Mouse (Mus musculus) kidney, adult 18-20 months (tissue): Measurements from ENCODE around the gene Ddx47.

Source experiments
- DNase-seq: peaks from one replicate; pipeline ENCODE4 v3.0.0; 2021

Gene Ddx47

DNA sequence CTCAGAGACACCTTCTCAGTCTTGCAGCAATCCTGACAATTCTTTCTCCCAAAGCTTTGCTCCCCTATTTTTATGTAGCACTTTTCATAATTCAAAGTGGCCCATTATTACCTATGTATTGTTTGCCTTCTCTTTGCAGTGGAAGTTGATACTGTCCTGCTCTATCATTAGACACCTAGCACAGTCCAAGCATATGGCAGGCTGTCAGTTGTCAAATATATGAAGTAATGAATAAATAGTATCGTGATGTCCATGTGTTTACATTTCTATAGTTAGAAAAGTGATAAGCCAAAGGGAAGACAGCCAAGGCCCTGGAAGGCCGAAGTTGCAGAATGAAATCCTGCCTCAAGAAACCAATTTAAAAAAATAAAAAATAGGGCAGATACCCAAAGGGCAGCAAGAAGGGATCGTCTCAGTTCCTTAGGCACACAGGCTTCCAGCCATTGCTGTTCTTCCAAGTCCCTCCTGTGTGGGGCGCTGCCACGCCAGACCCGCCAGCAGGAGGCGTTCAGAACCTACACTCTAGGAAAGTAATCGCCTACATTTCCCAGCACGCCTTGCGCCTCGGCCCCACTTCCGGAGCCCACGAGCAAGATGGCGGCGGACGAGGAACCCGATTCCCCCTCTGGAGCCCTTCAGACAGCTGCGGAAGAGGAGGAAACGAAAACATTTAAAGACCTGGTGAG lies at the start of gene Ddx47:
TSS of gene Ddx47 (plus strand) at position 565 of the 686 bp plus-strand sequence.
- peak; percentile 96 for DNase-seq

GRCm38 (mm10) chr6:134961858-134962517 lies 49.4 kb upstream of the Ddx47 start:
- DNase-seq = no peak

GRCm38 (mm10) chr6:134962518-134962893 lies 48.9 kb upstream of the Ddx47 start:
- DNase-seq = no peak

GRCm38 (mm10) chr6:134963910-134964309 lies 47.5 kb upstream of the Ddx47 start:
- DNase-seq = no peak

GRCm38 (mm10) chr6:134966681-134967080 lies 44.7 kb upstream of the Ddx47 start:
- DNase-seq = no peak

- DNase-seq = no peak
Measured at GRCm38 (mm10) chr6:134968326-134968725, 43.1 kb upstream of the Ddx47 start.

- no peak for DNase-seq
Measured at GRCm38 (mm10) chr6:134969498-134969897, 41.9 kb upstream of the Ddx47 start.

DNA sequence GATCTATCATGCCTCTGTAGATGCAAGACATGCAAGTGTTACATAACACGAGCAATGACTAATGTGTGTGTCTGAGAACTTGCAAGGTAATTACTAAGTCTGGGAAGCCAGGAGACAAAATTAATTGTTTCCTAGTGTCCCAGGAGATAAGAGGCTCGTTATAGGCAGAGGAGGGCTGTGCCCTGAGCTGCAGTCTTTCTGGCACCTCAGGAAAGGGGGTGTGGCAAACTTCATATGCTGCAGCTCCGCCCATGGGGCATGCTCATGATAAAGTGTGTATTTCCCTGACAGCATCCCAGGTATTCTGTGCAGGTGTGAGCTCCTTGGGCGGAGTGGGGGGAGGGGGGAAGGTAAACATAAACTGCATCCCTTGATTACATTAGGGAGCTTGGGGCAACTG lies 39.3 kb upstream of the Ddx47 start:
- DNase-seq = no peak

DNA sequence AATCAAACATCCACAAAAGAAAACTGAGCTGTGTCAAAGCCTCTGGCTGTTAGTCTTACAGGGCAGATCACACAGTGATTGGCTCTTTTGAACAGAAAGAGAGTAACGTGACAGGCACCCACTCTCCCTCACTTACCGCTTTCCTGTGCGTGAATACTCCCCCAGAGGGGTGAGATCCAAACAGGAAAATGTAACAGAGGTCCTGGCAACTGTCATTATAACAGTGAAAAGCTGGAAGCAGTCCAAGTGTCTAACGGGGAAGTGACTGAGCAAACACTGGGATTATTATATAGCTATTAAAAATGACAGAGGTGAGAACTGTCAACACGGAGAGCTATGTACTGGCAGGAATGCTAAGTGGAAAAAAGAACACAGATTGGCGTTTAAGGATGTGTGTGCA lies 34.8 kb upstream of the Ddx47 start:
- DNase-seq = no peak

- DNase-seq = peak; percentile 34
Measured at GRCm38 (mm10) chr6:134981231-134982062, 30.0 kb upstream of the Ddx47 start, which contains the start of gene Apold1. Gene Apold1 (plus strand): TSS chr6:134981718.

DNA sequence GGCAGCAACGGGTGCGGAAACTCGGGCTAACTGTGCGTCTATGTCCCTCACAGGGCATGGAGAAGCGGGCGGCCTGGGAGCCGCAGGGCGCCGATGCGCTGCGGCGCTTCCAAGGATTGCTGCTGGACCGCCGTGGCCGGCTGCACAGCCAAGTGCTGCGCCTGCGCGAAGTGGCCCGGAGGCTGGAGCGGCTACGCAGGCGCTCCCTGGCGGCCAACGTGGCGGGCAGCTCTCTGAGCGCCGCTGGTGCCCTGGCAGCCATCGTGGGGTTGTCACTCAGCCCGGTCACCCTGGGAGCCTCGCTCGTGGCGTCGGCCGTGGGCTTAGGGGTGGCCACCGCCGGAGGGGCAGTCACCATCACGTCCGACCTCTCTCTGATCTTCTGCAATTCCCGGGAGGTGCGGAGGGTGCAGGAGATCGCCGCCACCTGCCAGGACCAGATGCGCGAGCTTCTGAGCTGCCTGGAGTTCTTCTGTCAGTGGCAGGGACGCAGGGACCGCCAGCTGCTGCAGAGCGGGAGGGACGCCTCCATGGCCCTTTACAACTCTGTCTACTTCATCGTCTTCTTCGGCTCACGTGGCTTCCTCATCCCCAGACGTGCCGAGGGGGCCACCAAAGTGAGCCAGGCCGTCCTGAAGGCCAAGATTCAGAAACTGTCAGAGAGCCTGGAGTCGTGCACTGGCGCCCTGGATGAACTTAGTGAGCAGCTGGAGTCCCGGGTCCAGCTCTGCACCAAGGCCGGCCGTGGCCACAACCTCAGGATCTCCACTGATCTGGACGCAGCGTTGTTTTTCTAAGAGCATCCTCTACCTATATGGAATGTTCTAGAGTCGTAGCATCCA lies 27.7 kb upstream of the Ddx47 start:
- peak; percentile 92 for DNase-seq

DNA sequence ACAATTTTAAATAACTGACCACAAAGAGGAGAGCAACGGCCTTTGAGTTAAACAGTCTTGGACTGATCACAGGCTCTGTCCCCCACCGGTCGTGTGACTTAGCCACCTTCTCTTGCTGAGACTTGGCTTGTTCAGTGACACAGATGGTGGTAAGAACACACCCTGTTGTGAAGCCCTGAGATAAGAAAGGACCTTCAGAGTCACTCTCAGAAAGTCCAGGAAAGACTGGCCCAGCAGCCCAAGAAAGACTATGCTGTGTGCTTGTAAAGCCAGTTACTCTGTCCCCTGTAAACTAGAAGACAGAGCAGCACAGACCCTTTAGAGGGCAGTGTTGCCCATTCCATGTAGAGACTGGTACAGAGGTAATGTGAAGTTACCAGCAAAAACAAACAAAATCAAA lies 26.7 kb upstream of the Ddx47 start:
- DNase-seq = no peak

GRCm38 (mm10) chr6:134988377-134988776 lies 23.0 kb upstream of the Ddx47 start:
- no peak for DNase-seq

- no peak for DNase-seq
Measured at GRCm38 (mm10) chr6:134990674-134991073, 20.7 kb upstream of the Ddx47 start.

- no peak for DNase-seq
Measured at GRCm38 (mm10) chr6:134994031-134994651, 17.3 kb upstream of the Ddx47 start.

DNA sequence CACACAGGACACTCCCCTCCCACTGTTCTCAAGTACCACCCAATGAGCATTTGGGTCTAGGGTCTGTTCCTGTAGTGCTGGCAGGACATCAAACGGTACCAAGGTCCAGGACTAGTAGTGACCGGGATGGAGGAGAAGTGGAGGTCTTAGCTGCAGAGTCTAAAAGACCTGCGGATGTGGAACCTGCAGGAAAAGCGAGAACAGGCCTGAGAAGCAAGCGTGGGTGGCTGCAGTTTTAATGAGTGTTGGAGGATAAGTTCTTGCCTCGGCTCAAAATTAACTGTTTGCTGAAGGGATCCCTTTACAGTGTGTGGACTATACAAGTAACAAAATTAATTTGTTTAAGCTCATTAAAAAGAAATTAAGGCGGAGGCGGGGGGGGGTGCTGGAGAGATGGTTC lies 16.4 kb upstream of the Ddx47 start:
- no peak for DNase-seq

- no peak for DNase-seq
Measured at GRCm38 (mm10) chr6:134996918-134997317, 14.5 kb upstream of the Ddx47 start.

GRCm38 (mm10) chr6:134998076-134998475 lies 13.3 kb upstream of the Ddx47 start:
- DNase-seq = no peak

DNA sequence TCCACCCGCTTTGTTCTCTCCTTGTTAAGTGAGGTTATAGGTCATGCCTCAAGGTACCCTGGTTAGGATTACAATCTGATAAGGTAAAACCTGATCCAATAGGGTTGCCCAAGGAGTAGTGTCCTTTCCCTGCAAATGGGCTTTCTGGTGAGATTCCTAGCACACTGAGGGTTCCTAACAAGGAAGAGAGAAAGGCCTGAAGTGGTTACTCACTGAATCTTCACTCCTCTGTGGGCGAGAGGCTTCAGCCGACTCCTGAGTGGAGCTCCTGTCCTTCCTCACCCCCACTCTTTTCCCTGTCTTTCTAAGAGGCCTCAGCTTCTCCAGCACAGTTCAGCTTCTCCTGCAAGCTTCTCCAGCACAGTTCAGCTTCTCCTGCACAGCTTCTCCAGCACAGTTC lies 12.6 kb upstream of the Ddx47 start:
- DNase-seq = no peak

DNA sequence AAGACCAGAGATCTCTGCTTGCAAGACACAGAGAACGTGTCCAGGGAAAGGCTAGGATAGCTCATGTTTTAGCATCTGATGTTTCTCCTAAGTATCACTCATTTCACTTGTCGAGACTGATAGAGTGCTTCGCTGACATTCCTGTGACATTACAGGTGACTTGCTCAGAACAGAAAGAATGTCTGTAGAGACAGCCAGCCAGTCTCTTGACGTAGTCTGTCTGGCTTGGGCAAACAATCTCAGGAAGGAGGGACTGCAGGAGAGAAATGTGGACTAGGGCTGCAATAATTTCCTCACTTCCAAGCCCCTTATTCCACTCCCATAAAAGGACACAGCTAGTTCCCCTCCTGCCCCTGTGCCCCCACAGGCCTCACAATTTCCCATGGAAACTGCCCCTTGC lies 11.1 kb upstream of the Ddx47 start:
- no peak for DNase-seq

- no peak for DNase-seq
Measured at GRCm38 (mm10) chr6:135001991-135002390, 9.4 kb upstream of the Ddx47 start.

- no peak for DNase-seq
Measured at GRCm38 (mm10) chr6:135006372-135006771, 5.0 kb upstream of the Ddx47 start.
